Mouse (Mus musculus): ENCODE results near the gene Abca7.

The Abca7 gene

DNA sequence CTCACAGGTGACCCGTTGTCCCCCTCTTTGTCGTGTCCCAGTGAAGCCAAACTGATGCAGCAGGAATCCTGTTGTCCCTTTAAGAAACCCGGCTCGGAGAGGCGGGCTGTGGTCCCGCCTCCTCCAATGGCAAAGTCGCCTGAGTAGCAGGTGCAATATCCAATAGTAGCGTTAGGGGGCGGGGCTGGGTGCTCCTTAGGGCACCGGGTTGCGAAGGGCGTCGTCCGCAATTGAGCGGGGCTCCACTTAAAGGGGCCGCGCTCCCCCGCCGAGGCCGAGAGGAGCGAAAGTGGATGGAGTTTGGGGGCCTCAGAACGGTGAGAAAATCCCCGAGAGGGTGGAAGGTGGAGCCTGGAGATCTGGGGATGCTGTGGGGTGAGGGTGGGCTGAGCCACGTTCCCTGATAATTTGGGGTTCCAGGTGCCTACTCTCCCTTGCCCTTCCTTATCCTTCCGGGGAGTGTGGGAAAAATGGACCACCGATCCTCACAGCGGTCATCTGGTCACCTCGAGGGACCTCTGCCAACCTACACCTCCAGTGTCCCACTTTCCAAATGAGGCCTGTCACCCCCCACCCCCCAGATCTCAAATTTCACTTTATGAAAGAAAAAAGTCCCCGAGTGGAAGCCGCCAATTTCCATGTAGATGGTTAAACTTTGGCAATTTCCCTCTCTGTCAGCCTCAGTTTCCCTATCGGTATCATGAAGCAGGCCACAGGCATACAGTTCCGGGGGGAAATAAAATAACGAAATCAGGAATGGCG, at the start of gene Abca7:
TSS of gene Abca7 (plus strand) at position 223 of the 762 bp plus-strand sequence.
- DNase-seq (ENCODE audit: low read depth), result peak; percentile 98

DNA sequence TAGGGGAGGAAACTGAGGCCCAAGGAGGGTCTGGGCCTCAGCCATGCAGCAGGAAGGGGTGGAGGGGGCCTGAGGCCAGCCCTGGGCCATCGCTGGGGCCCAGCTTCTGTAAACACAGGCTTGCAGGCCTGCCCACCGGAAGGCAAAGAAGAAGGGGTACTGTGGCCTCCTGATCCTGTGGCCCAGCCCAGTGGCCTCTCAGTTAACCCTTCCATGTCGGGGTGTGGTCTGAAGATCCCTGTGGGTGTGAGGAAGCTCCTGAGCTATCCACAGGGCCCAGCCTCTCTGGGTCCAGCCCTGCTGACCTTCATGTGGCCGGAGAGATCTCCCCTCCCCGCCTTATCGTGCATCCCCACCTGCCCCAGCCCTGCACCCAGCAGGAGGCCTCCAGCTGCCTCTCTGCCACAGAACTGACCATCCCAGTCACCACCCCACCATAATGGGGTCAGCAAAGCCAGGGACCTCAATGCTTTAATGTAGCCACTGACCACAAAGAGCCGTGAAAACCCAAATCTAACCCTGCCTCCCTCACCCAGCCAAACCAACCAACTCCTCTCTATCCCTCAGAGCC, 49.5 kb upstream of the Abca7 start:
- no peak for DNase-seq (ENCODE audit: low read depth)

DNA sequence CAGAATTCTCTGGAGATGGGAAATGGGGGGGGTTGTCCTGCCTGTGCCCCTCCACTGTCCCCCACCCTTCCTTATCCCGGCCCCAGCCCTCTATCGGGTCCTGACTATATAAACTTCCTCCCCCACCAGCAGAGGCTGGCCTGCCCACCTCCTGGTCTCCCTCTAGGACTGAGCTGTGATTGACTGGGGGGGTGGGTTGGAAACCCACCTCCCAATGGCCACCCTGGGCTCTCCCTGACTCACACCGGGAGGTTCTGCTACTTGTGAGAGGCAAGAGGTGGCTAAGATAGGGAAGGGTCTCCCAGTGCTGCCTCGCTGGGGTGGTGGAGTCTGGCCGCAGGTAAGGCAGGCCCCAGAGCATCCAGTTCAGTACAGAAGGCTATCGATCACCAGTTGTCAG, 48.8 kb upstream of the Abca7 start:
- no peak for DNase-seq (ENCODE audit: low read depth)

DNA sequence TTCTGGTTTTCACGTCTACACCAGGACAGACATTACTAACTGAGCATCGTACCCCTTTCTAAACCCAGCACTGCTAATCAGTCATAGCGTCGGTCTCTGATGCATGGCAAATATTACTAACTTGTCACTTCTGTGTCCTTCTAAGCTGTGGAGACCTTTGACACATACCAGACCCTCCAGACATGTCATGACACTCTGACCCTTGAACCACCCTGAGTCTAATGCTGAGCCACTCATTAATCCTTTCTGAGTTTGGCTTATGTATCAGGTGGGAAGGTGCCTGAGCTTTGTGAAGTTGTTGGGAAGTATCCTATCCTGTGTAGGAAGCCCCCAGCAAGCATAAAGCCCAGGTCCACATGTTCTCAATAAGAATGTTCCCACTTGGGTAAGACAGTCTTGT, 46.4 kb upstream of the Abca7 start:
- no peak for DNase-seq (ENCODE audit: low read depth)

DNA sequence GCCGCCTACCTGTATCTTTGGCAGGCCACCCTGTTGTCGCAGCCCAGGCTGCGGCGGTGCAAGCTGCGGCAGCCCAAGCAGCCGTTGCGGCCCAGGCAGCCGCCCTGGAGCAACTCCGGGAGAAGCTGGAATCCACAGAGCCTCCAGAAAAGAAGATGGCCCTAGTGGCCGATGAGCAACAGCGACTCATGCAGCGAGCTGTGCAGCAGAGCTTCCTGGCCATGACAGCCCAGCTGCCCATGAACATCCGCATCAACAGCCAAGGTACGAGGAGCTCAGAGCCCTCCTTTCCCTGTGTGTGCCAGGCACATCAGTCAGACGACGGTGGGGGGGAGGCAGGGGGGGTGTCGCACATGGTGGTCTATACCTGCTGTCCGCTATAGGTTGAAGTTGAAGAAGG, 45.6 kb upstream of the Abca7 start:
- DNase-seq (ENCODE audit: low read depth), result no peak

DNA sequence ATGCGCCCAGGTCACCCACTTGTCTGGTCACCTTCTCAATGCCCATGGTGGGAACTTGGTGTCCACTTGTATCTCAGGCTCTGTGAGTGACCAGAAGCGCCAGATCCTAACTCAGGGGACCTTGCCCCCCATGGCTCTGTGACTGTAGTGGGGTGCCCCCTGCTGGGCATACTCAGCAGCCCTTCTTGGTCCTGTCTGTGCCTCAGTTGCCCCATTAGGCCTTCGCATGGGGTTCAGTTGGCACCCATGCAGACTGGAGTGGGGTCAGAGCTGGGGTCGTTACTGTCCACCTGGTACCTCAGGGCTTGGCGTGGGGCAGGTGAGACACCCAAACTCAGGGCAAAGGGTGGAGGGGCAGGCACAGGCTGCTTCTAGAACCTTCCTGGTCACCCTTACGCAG, 42.3 kb upstream of the Abca7 start:
- peak; percentile 57 for DNase-seq (ENCODE audit: low read depth)

DNA sequence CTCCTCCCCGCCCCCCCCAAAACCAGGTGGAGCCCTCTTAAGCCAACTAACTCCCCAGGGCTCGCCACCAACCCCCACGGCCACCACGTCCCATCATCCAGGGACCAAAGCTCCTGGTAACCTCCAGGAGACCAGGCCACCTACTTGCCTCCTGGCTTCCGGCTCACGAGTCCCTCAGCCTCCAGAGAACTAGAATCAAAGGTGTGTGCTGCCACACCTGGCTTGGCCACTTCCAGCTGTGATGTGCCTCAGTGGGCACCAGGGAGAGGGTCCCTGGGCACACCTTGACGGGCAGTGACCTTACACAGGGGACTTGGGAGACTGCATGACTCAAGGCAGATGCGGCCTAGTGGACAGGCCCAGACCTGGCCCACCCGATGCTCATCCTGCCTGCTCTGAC, 40.6 kb upstream of the Abca7 start:
- DNase-seq (ENCODE audit: low read depth), result no peak

DNA sequence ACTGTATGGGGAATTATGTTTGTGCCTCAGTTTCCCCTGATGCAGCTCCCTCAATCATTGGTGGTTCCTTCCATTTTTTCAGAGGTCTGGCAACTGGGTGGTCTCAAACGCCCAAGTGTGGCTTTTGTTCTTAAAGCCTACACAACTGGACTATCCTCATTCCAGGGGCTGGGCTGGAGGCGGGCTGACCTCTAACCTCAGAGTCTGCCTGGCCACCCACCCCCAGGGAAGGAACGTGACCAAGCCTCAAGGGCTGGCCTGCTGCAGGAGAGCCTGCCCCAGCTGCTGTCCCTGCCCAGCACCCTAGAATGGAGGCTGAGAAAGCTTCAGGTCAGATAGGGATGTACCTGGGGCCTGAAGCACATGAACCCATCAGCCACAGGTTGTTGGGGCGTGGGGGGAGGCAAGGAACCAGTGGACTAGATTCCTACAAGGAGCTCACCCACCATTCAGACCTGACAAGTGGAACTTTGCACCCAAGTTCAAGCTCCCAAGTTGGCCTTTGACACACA, 39.6 kb upstream of the Abca7 start:
- no peak for DNase-seq (ENCODE audit: low read depth)

DNA sequence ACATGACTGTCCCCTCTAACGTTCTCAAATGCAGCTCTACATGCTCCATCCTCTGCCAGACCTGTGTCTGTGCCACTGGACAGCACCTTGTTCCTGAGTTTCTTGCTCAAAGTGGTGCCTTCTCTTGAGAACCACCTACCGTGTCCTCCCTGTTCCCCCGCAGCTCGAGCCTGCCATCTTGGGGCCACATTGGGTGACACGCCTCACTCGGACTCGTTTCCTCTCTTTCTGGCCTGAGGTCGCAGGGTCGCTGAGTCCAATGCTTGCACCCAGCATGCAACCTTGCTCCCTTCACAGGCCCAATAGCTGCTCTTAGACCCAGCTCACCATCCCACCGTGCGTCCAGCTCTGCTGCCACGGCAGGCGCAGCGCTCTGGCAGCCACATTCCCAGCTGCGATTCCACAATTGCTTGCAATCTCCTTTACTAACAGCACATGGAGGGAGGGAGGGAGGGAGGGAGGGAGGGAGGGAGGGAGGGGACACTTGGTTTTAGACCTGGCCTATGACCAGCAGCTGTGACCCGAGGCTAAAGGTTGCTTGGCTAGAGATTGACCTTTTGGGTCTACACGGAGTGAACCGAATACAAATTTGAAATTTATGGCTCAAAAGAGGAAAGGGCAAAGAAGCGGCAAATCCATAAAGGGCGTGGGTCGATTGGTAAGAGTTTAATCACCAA, 38.0 kb upstream of the Abca7 start:
- DNase-seq (ENCODE audit: low read depth), result peak; percentile 88

DNA sequence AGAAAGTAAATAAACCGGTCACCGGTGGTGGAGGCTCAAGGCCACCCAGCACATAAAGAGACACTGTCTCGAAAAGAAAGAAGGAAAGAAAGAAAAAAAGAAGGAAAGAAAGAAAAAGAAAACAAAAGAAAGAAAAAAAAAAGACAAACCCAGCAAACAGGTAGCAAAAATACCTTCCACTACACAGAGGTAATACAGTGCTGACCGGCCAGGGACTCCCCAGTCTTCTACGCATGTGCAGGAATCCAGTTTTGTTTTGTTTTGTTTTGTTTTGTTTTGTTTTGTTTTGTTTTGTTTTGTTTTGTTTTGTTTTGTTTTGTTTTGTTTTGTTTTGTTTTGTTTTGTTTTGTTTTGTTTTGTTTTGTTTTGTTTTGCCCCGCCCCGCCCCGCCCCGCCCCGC, 36.9 kb upstream of the Abca7 start:
- peak; percentile 83 for DNase-seq (ENCODE audit: low read depth)

DNA sequence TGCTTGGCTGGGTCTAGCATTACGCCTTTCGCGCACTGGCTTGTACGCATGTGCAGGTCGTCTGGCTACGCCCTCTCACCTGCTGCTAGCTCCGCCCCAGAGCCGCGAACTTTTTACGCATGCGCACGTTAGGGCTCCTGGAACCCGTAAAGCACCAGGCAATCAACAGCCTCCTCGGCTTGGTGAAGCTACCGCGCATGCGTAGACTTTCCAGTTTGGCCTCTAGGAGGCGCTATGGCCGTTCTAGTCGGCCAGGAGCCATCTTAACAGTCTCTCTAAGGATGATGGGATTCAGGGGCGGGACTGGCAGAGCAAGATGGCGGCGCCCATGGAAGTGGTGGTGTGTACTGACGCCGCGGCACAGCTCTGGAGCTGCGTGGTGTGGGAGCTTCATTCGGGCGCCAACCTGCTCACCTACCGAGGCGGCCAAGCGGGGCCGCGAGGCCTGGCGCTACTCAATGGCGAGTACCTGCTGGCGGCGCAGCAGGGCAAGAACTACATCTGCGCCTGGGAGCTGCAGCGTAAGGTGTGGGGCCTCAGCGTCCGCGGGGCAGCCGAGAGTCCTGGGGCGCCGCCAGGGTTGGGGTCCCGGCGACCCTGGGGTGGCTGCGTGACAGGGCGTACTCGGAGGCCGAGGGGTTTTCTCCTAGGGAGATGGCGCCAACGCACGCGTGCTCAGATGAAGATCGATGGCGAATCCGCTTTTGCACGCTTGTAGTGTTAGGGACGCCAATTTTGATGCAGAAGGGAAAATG, 36.3 kb upstream of the Abca7 start, which contains the start of gene Wdr18:
TSS of gene Wdr18 (plus strand) at position 306 of the 755 bp plus-strand sequence.
- DNase-seq (ENCODE audit: low read depth), result peak; percentile 100

DNA sequence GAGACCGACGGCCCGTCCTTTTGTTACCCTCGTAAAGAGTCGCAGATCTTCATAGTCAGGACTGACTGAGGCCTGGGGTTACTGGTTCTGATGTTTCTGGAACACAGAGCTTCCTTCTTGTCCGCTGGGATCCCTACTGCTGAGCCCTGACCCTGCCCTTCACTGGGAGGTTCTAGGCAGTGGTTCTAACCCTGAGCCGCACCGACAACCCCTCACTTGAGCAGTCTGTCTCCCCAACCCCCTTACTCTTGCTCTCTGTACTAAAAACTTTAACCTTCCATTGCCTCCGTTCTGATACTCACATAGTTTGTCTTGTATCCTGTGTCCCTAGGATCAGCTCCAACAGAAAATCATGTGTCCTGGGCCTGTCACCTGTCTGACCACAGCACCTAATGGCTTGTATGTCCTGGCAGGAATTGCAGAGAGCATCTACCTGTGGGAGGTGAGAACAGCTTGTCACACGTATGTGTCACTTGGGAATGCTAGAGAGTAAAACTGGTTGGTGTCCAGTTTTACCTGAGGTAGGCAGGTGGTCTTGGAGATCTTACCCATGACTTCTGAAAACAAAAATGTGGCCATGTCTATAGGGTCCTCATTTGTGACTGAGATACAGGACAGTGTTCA, 35.5 kb upstream of the Abca7 start:
- no peak for DNase-seq (ENCODE audit: low read depth)

DNA sequence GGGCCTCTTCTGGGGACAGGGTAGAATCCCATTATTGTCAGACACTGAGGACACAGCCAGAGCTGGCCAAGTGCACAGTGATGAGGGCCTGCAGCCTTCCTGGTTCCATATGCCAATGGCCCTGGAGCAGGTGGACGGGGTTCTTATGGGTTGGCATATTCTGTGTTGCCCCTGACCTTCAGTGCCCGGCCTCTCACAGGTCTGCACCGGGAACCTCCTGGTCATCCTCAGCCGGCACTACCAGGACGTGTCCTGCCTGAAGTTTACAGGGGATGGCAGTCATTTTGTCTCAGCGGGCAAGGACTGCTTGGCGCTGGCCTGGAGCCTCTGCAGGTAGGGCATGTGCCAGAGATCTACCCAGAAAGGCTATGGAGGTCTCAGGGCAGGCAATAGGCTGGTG, 31.6 kb upstream of the Abca7 start:
- DNase-seq (ENCODE audit: low read depth), result no peak

DNA sequence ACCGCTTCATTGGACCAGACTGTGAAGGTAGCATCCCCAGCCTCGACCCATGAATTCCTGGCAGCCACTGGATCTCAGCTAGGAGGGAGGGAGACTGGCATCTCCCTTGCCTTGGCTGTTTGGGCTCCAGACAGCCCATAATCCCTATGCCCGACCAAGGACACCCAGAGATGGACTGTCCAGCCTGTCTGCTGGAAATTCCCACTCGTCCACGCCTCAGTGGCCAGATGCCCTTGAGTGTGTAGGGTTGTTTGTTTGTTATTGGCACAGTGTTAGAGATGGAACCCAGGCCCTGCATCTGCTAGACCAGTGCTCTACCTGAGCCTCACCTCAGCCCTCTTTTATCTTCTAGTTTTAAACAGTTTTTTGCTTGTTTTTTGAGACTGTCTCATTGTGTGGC, 31.0 kb upstream of the Abca7 start:
- DNase-seq (ENCODE audit: low read depth), result no peak

DNA sequence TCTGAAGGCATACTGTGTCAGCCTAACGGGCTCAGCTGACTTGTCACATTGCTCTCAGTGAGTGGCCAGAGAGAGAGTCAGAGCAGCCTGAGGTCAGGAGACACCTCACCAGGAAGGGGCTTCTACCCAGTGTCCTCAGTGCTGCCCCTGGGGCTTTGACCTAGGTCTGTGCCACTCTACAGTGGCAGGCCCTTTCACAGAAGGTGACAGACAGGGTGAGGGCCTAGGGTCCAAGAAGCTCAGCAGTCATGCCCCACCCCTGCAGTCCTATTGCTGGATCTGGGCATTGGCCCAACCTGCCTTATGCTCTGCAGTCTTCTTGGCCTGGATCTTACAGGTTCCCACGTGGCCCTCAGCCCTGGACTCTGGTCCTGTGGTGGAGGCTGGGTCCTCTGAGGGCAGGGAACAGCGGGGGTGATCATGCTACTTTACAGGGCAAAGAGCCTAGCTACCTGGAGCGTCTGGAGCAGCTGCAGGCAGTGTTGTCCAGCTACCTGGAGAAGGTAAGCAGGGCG, 29.4 kb upstream of the Abca7 start:
- no peak for DNase-seq (ENCODE audit: low read depth)

DNA sequence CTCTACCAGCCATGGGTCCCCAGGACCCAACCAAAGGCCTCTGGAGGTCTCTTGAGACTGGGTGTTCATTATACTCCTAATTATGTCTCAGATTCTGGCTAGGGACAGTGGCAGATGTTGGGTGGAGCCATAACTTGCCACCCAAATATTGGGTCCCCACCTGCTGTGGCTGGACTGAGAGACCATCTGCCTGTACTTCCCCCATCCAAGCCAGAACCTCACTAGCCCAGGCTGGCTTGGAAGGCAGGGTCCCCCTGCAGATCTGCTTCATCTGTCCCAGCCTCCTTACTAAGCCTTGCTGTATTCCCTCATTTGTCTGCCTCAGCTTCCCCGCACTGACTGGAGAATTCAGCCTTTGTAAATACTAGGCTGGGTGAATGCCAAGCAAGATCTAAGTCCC, 28.1 kb upstream of the Abca7 start:
- no peak for DNase-seq (ENCODE audit: low read depth)

DNA sequence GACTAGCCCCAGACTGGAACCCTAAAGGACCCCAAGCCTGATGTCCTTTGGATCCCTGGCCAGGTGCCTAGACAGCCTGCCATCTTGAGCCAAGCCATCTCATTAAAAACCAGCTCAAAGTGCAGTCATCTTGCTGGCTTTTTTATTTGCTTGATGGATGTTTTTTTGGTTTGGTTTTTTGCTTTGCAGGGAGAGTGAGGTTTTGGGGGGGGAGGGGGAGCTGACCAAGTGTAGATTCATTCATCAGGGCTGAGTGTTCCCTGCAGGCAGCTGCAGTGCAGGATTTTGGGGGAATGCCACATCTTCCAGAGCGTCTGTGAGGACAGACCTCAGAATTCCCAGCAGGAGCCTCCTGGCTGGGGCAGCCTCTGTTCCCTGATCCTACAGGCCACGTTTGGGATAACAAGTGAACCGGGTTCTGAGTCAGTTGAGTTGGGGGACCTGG, 27.1 kb upstream of the Abca7 start:
- no peak for DNase-seq (ENCODE audit: low read depth)

DNA sequence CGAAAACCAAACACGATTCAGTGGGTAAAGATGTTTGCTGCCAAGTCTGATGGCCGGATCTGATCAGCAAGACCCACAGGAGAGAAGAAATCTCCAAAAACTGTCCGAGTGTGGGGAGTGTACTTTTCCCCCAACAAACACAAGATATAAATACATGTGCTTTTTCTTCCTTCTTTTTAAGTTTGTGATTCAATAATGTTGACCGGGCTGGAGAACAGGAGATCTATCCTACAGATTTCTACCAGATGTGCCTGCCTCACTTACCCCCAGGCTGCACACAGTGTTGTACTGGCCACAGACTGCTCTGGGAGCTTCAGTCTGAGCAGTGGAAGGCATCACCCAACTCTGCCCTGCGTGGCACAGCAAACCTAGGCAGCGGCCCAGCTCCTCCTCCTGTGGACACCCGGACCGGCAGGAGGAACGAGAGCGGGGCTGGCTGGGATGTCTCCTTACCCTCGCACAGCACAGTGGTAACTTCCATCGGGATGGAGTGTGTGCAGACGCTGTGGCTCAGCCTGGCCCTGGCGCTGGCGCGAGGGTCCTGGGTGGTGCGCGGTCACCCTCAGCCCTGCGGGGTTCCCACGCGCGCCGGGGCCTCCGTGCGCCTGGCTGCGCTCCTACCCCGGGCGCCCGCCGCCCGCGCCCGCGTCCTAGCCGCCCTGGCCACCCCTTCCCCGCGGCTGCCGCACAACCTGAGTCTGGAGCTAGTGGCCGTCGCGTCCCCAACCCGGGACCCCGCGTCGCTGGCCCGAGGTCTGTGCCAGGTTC, 25.7 kb upstream of the Abca7 start, which contains the start of gene Grin3b:
TSS of gene Grin3b (plus strand) at position 301 of the 768 bp plus-strand sequence.
- no peak for DNase-seq (ENCODE audit: low read depth)

DNA sequence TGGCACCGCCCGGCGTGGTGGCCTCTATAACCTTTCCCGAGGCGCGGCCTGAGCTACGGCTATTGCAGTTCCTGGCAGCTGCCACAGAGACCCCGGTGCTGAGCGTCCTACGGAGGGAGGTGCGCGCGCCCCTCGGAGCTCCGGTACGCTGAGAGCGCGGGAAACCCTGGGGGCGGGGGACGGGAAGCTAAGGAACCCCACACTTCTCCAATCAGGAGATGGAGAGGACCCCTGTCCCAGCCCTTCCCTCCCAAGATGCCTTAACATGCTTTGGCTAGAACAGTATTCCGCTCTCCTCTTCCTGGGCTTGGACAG, 25.2 kb upstream of the Abca7 start:
- no peak for DNase-seq (ENCODE audit: low read depth)

DNA sequence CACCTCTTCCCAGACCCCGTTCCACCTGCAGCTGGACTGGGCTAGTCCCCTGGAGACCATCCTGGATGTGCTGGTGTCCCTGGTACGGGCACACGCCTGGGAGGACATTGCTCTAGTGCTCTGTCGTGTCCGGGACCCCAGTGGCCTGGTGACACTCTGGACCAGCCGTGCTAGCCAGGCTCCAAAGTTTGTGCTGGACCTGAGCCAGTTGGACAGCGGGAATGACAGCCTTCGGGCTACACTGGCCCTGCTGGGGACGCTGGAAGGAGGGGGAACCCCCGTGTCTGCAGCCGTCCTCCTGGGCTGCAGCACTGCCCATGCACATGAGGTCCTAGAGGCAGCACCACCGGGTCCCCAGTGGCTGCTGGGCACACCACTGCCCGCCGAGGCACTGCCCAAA, 23.5 kb upstream of the Abca7 start:
- DNase-seq (ENCODE audit: low read depth), result no peak

DNA sequence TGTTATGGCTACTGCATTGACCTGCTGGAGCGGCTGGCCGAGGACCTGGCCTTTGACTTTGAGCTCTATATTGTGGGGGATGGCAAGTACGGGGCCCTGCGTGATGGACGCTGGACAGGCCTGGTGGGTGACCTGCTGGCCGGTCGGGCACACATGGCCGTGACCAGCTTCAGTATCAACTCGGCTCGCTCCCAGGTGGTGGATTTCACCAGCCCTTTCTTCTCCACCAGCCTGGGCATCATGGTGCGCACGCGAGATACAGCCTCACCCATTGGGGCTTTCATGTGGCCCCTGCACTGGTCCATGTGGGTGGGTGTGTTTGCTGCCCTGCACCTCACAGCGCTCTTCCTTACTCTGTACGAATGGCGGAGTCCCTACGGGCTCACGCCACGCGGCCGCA, 22.2 kb upstream of the Abca7 start:
- no peak for DNase-seq (ENCODE audit: low read depth)

Data from induced T-regulatory cell, adult 2 months (primary cell).